ENCODE assay signal across 25 mouse cellular contexts in genomic region chr6:137957630-137958029, GRCm38 (mm10).
DNase-seq lines count a peak whose midpoint lies in the region; ATAC-seq and TF ChIP-seq lines count a peak whose summit lies in the region.
"Had no signal": no experiment of that assay in that cellular context is flagged by ENCODE, and none has a peak within 500 bp of the region (broad histone marks: within the 10 kb centered on the region; RNA-seq: fewer than 3 reads in every experiment).

No protein-coding gene starts in this region.

- no peaks in the 10 kb centered on the region for H3K9me3 ChIP-seq in hindbrain, embryonic 11.5 days (ENCODE audit: control insufficient read depth, low read length)
- H3K9me3 ChIP-seq in hindbrain, embryonic 13.5 days = no peaks in the 10 kb centered on the region
- H3K9me3 ChIP-seq in hindbrain, postnatal 0 days (ENCODE audit: low read length) = no peaks in the 10 kb centered on the region
- H3K9me3 ChIP-seq in hindbrain, embryonic 14.5 days (ENCODE audit: control insufficient read depth, low read length) = no peaks in the 10 kb centered on the region
- no peaks in the 10 kb centered on the region for H3K9me3 ChIP-seq in midbrain, embryonic 15.5 days
- no peaks in the 10 kb centered on the region for H3K9me3 ChIP-seq in midbrain, embryonic 10.5 days (replicated peaks)
- H3K9me3 ChIP-seq: embryonic facial prominence, embryonic 10.5 days; embryonic facial prominence, embryonic 13.5 days; forebrain, embryonic 12.5 days; forebrain, embryonic 15.5 days; heart, embryonic 12.5 days; heart, embryonic 15.5 days had no signal

- DNase-seq in hindbrain, embryonic 11.5 days (ENCODE audit: low spot score) = no peak
- DNase-seq in hindbrain, postnatal 0 days (ENCODE audit: low spot score) = no peak
- DNase-seq in hindbrain, embryonic 14.5 days (ENCODE audit: low spot score) = no peak
- no peak for DNase-seq in midbrain, embryonic 10.5 days (ENCODE audit: low spot score)
- DNase-seq: adrenal gland, adult 2 months; adrenal gland, postnatal 14 days; cerebellum, adult 11 months; cerebellum, adult 2 months; cerebellum, postnatal 36 days; embryo, embryonic 11 days; gastrocnemius, postnatal 25 days; heart, adult 18-20 months; heart, postnatal 10 days; heart, postnatal 36 days had no signal

- H3K27ac ChIP-seq in hindbrain, embryonic 11.5 days (ENCODE audit: low read depth, low read length) = no peak overlapping the region
- H3K27ac ChIP-seq in hindbrain, embryonic 13.5 days = no peak overlapping the region
- no peak overlapping the region for H3K27ac ChIP-seq in hindbrain, postnatal 0 days
- H3K27ac ChIP-seq in hindbrain, embryonic 14.5 days = no peak overlapping the region
- H3K27ac ChIP-seq in midbrain, embryonic 15.5 days = no peak overlapping the region
- no peak overlapping the region for H3K27ac ChIP-seq in midbrain, embryonic 10.5 days (replicated peaks)
- H3K27ac ChIP-seq: embryonic facial prominence, embryonic 10.5 days; embryonic facial prominence, embryonic 13.5 days; forebrain, embryonic 12.5 days; forebrain, embryonic 15.5 days; heart, embryonic 15.5 days had no signal

- no peak overlapping the region for H3K9ac ChIP-seq in hindbrain, embryonic 11.5 days (ENCODE audit: low read depth, low read length)
- H3K9ac ChIP-seq in hindbrain, embryonic 13.5 days = no peak overlapping the region
- no peak overlapping the region for H3K9ac ChIP-seq in hindbrain, postnatal 0 days (replicated peaks; ENCODE audit: low read length)
- no peak overlapping the region for H3K9ac ChIP-seq in hindbrain, embryonic 14.5 days
- H3K9ac ChIP-seq in midbrain, embryonic 15.5 days = no peak overlapping the region
- H3K9ac ChIP-seq: embryonic facial prominence, embryonic 13.5 days; forebrain, embryonic 12.5 days; forebrain, embryonic 15.5 days; heart, embryonic 12.5 days; heart, embryonic 15.5 days had no signal

- no peak overlapping the region for H3K4me3 ChIP-seq in hindbrain, embryonic 11.5 days (ENCODE audit: low read depth, low read length)
- H3K4me3 ChIP-seq in hindbrain, embryonic 13.5 days = no peak overlapping the region
- H3K4me3 ChIP-seq in hindbrain, postnatal 0 days (ENCODE audit: low read length) = no peak overlapping the region
- no peak overlapping the region for H3K4me3 ChIP-seq in hindbrain, embryonic 14.5 days (replicated peaks; ENCODE audit: low read length)
- H3K4me3 ChIP-seq in midbrain, embryonic 15.5 days = no peak overlapping the region
- no peak overlapping the region for H3K4me3 ChIP-seq in midbrain, embryonic 10.5 days
- H3K4me3 ChIP-seq: embryonic facial prominence, embryonic 13.5 days; erythroblast, embryonic 14.5 days; forebrain, embryonic 12.5 days; forebrain, embryonic 15.5 days; heart, embryonic 12.5 days; heart, embryonic 15.5 days had no signal

- no peaks in the 10 kb centered on the region for H3K27me3 ChIP-seq in hindbrain, embryonic 11.5 days (ENCODE audit: control insufficient read depth, insufficient read depth, low read length)
- no peaks in the 10 kb centered on the region for H3K27me3 ChIP-seq in hindbrain, embryonic 13.5 days
- H3K27me3 ChIP-seq in hindbrain, postnatal 0 days (ENCODE audit: insufficient read depth, low read length) = no peaks in the 10 kb centered on the region
- H3K27me3 ChIP-seq in hindbrain, embryonic 14.5 days (ENCODE audit: control insufficient read depth, insufficient read depth, low read length) = no peaks in the 10 kb centered on the region
- H3K27me3 ChIP-seq in midbrain, embryonic 15.5 days (replicated peaks) = no peaks in the 10 kb centered on the region
- no peaks in the 10 kb centered on the region for H3K27me3 ChIP-seq in midbrain, embryonic 10.5 days (ENCODE audit: low read depth, poor library complexity, severe bottlenecking)
- H3K27me3 ChIP-seq: embryonic facial prominence, embryonic 13.5 days; forebrain, embryonic 12.5 days; forebrain, embryonic 15.5 days; heart, embryonic 12.5 days; heart, embryonic 15.5 days had no signal

- H3K36me3 ChIP-seq in hindbrain, embryonic 11.5 days (ENCODE audit: control insufficient read depth, insufficient read depth, low read length) = no peaks in the 10 kb centered on the region
- H3K36me3 ChIP-seq in hindbrain, embryonic 13.5 days = no peaks in the 10 kb centered on the region
- H3K36me3 ChIP-seq in hindbrain, postnatal 0 days (ENCODE audit: insufficient read depth, low read length) = no peaks in the 10 kb centered on the region
- no peaks in the 10 kb centered on the region for H3K36me3 ChIP-seq in hindbrain, embryonic 14.5 days (replicated peaks; ENCODE audit: control insufficient read depth, insufficient read depth)
- no peaks in the 10 kb centered on the region for H3K36me3 ChIP-seq in midbrain, embryonic 15.5 days (replicated peaks)
- H3K36me3 ChIP-seq in midbrain, embryonic 10.5 days = no peaks in the 10 kb centered on the region
- H3K36me3 ChIP-seq: embryonic facial prominence, embryonic 10.5 days; embryonic facial prominence, embryonic 13.5 days; forebrain, embryonic 12.5 days; forebrain, embryonic 15.5 days; heart, embryonic 12.5 days; heart, embryonic 15.5 days had no signal

- no peak overlapping the region for H3K4me2 ChIP-seq in hindbrain, embryonic 11.5 days (replicated peaks; ENCODE audit: low read depth, low read length)
- H3K4me2 ChIP-seq in hindbrain, embryonic 13.5 days = no peak overlapping the region
- H3K4me2 ChIP-seq in hindbrain, postnatal 0 days (ENCODE audit: low read depth, low read length) = no peak overlapping the region
- no peak overlapping the region for H3K4me2 ChIP-seq in hindbrain, embryonic 14.5 days (replicated peaks)
- H3K4me2 ChIP-seq in midbrain, embryonic 15.5 days = no peak overlapping the region
- H3K4me2 ChIP-seq: heart, embryonic 12.5 days; heart, embryonic 15.5 days had no signal

- no peaks in the 10 kb centered on the region for H3K4me1 ChIP-seq in hindbrain, embryonic 11.5 days (replicated peaks; ENCODE audit: control insufficient read depth, insufficient read depth, low read length)
- peaks cover 3% of the 10 kb centered on the region; the same call in 1 of the 2 replicates for H3K4me1 ChIP-seq in hindbrain, embryonic 13.5 days (replicated peaks)
- no peaks in the 10 kb centered on the region for H3K4me1 ChIP-seq in hindbrain, postnatal 0 days (ENCODE audit: insufficient read depth, low read length)
- 0 out of 2 replicates have a peak, but pooled peaks cover 2% of the 10 kb centered on the region for H3K4me1 ChIP-seq in hindbrain, embryonic 14.5 days (replicated peaks; ENCODE audit: control insufficient read depth, insufficient read depth, low read length)
- no peaks in the 10 kb centered on the region for H3K4me1 ChIP-seq in midbrain, embryonic 15.5 days
- peaks cover 12% of the 10 kb centered on the region for H3K4me1 ChIP-seq in midbrain, embryonic 10.5 days
- H3K4me1 ChIP-seq: heart, embryonic 12.5 days; heart, embryonic 15.5 days had no signal

- TF ChIP-seq CTCF in hindbrain, postnatal 0 days (IDR thresholded peaks at IDR 0.05; ENCODE audit: low read depth) = no peak

- ATAC-seq in hindbrain, embryonic 11.5 days (ENCODE audit: low FRiP score) = peak; percentile 15; the same call in 1 of the 2 replicates
- no peak for ATAC-seq in hindbrain, embryonic 13.5 days (ENCODE audit: low FRiP score)
- 0 out of 2 replicates have a peak, but pooled peaks have one; percentile 46 for ATAC-seq in hindbrain, postnatal 0 days
- no peak for ATAC-seq in hindbrain, embryonic 14.5 days (ENCODE audit: low FRiP score)
- ATAC-seq in midbrain, embryonic 15.5 days (replicated peaks) = 0 out of 2 replicates have a peak, but pooled peaks have one; percentile 50
- ATAC-seq: CD4-positive, CD25-positive, alpha-beta regulatory T cell, adult 4 months; intestine, postnatal 0 days had no signal

- 90% methylated on average over 6 of the region's 6 CpGs for WGBS in hindbrain, embryonic 11.5 days
- WGBS in hindbrain, embryonic 13.5 days = 85% methylated on average over 6 of the region's 6 CpGs
- WGBS in hindbrain, postnatal 0 days = 74% methylated on average over 6 of the region's 6 CpGs
- 80% methylated on average over 6 of the region's 6 CpGs for WGBS in hindbrain, embryonic 14.5 days
- 80% methylated on average over 6 of the region's 6 CpGs for WGBS in midbrain, embryonic 15.5 days
- 90% methylated on average over 6 of the region's 6 CpGs for WGBS in midbrain, embryonic 10.5 days

Comparison
In these comparisons a context has a peak if more than half of its experiments do, and no peak if none do; other contexts are left out.
1. ATAC-seq: peak in hindbrain, embryonic 11.5 days (single experiment), hindbrain, postnatal 0 days (single experiment) and midbrain, embryonic 15.5 days (single experiment); none in hindbrain, embryonic 13.5 days (single experiment) and hindbrain, embryonic 14.5 days (single experiment).